Mouse (Mus musculus): ENCODE measurements around the gene Astn1.

The Astn1 gene

GRCm38 (mm10) chr1:158633441-158633840 is 271.4 kb downstream of the Astn1 start:
- 92% methylated on average over 2 of the region's 2 CpGs for WGBS

- 71% methylated on average over 2 of the region's 2 CpGs for WGBS
These were observed 279.2 kb downstream of the Astn1 start for GRCm38 (mm10) chr1:158641306-158641705.

- WGBS, result 51% methylated on average over 2 of the region's 2 CpGs
These were observed 290.7 kb downstream of the Astn1 start for GRCm38 (mm10) chr1:158652799-158653198.

GRCm38 (mm10) chr1:158653808-158654520 is 291.9 kb downstream of the Astn1 start:
- WGBS, result 28% methylated on average over 4 of the region's 4 CpGs

- 27% methylated on average over 3 of the region's 3 CpGs for WGBS
These were observed 292.6 kb downstream of the Astn1 start for GRCm38 (mm10) chr1:158654571-158655205.

GRCm38 (mm10) chr1:158656986-158657385 is 294.9 kb downstream of the Astn1 start:
- 68% methylated on average over 6 of the region's 6 CpGs for WGBS

GRCm38 (mm10) chr1:158666001-158666400 is 303.9 kb downstream of the Astn1 start:
- WGBS, result 80% methylated on average over 3 of the region's 3 CpGs

- 45% methylated on average over 3 of the region's 3 CpGs for WGBS
These were observed 308.0 kb downstream of the Astn1 start for GRCm38 (mm10) chr1:158669971-158670592.

- WGBS, result 81% methylated on average over 1 of the region's 1 CpGs
These were observed 325.7 kb downstream of the Astn1 start for GRCm38 (mm10) chr1:158687726-158688125.

GRCm38 (mm10) chr1:158697423-158697822 is 335.4 kb downstream of the Astn1 start:
- 69% methylated on average over 3 of the region's 3 CpGs for WGBS

GRCm38 (mm10) chr1:158697859-158698569 is 335.9 kb downstream of the Astn1 start:
- WGBS, result 87% methylated on average over 10 of the region's 10 CpGs

GRCm38 (mm10) chr1:158699276-158699675 is 337.2 kb downstream of the Astn1 start:
- WGBS, result 92% methylated on average over 2 of the region's 2 CpGs

GRCm38 (mm10) chr1:158700147-158700546 is 338.1 kb downstream of the Astn1 start:
- 88% methylated on average over 2 of the region's 2 CpGs for WGBS

- 87% methylated on average over 1 of the region's 1 CpGs for WGBS
These were observed 339.3 kb downstream of the Astn1 start for GRCm38 (mm10) chr1:158701336-158701735.

- 40% methylated on average over 5 of the region's 5 CpGs for WGBS
These were observed 351.4 kb downstream of the Astn1 start for GRCm38 (mm10) chr1:158713301-158714095.

GRCm38 (mm10) chr1:158732868-158733496 is 370.9 kb downstream of the Astn1 start:
- WGBS, result 37% methylated on average over 4 of the region's 4 CpGs

GRCm38 (mm10) chr1:158739132-158739919 is 377.3 kb downstream of the Astn1 start:
- WGBS, result 22% methylated on average over 5 of the region's 5 CpGs

- 75% methylated on average over 6 of the region's 6 CpGs for WGBS
These were observed 378.2 kb downstream of the Astn1 start for GRCm38 (mm10) chr1:158740161-158740766.

GRCm38 (mm10) chr1:158740949-158741348 is 378.9 kb downstream of the Astn1 start:
- WGBS, result 60% methylated on average over 5 of the region's 5 CpGs
